Mouse (Mus musculus) liver, postnatal 0 days (tissue): ENCODE results near the gene Dus2.
"Not testable (repeated sequence)": the region's sequence is repeated elsewhere in the genome, so short reads cannot be mapped to it uniquely, and the experiment has no call there.

Experiments used
- CTCF ChIP-seq: sonication (generic); IDR thresholded peaks from 2 replicates; pipeline ENCODE4 v1.5.1; 2016; ENCODE audit warnings: antibody characterized with exemption, low read depth
- EP300 ChIP-seq: IDR thresholded peaks from 2 replicates; pipeline ENCODE4 v1.6.1; 2016; ENCODE audit warnings: antibody characterized with exemption, low read depth, mild to moderate bottlenecking

DNA sequence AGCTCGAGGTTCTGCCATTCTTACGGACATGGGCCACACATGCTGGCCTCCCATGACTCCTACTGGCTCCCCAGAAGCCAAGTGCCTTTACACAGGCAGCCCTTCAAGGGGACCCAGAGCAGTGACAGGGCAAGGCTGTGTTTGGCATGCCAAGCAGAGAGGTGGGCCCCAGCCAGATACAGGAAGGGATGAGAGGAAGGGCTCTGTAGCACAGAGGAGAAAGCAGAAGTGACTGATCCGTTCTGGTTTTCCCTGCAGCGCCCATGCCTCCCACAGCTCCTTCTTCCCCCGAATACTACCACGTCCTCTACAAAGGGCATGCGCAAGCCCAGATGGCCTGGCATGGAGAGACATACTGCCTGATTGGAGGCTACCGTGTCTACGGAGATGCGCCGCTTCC, 7.7 kb upstream of the Dus2 start:
- not testable (repeated sequence) for TF ChIP-seq CTCF, EP300
